Mouse (Mus musculus): ENCODE data around the gene Mier2.

The Mier2 gene

GRCm38 (mm10) chr10:79554330-79555237 lies at the start of gene Mier2:
Gene Mier2, minus strand, starts transcription at chr10:79555199.
- DNase-seq (ENCODE audit: low read depth), result peak; percentile 88

- DNase-seq (ENCODE audit: low read depth), result no peak
These were observed 42.9 kb upstream of the Mier2 start for GRCm38 (mm10) chr10:79597936-79598230.

- DNase-seq (ENCODE audit: low read depth), result no peak
These were observed 42.3 kb upstream of the Mier2 start for GRCm38 (mm10) chr10:79597051-79597935.

GRCm38 (mm10) chr10:79595590-79595929 lies 40.6 kb upstream of the Mier2 start:
- DNase-seq (ENCODE audit: low read depth), result no peak

GRCm38 (mm10) chr10:79594872-79595589 lies 40.0 kb upstream of the Mier2 start:
- DNase-seq (ENCODE audit: low read depth), result peak; percentile 59

GRCm38 (mm10) chr10:79594111-79594510 lies 39.1 kb upstream of the Mier2 start:
- no peak for DNase-seq (ENCODE audit: low read depth)

GRCm38 (mm10) chr10:79590702-79591101 lies 35.7 kb upstream of the Mier2 start:
- no peak for DNase-seq (ENCODE audit: low read depth)

- DNase-seq (ENCODE audit: low read depth), result no peak
These were observed 32.7 kb upstream of the Mier2 start for GRCm38 (mm10) chr10:79587752-79588126.

- DNase-seq (ENCODE audit: low read depth), result no peak
These were observed 32.2 kb upstream of the Mier2 start, which contains the start of gene Theg for GRCm38 (mm10) chr10:79587061-79587751. Gene Theg, minus strand, starts transcription at chr10:79587331.

- no peak for DNase-seq (ENCODE audit: low read depth)
These were observed 31.2 kb upstream of the Mier2 start for GRCm38 (mm10) chr10:79586243-79586642.

- DNase-seq (ENCODE audit: low read depth), result no peak
These were observed 30.7 kb upstream of the Mier2 start for GRCm38 (mm10) chr10:79585723-79586122.

- DNase-seq (ENCODE audit: low read depth), result no peak
These were observed 30.1 kb upstream of the Mier2 start for GRCm38 (mm10) chr10:79585136-79585535.

GRCm38 (mm10) chr10:79584426-79584825 lies 29.4 kb upstream of the Mier2 start:
- no peak for DNase-seq (ENCODE audit: low read depth)

GRCm38 (mm10) chr10:79584021-79584420 lies 29.0 kb upstream of the Mier2 start:
- no peak for DNase-seq (ENCODE audit: low read depth)

- no peak for DNase-seq (ENCODE audit: low read depth)
These were observed 26.5 kb upstream of the Mier2 start for GRCm38 (mm10) chr10:79581501-79581900.

GRCm38 (mm10) chr10:79580811-79581210 lies 25.8 kb upstream of the Mier2 start:
- DNase-seq (ENCODE audit: low read depth), result peak; percentile 26

GRCm38 (mm10) chr10:79580356-79580755 lies 25.4 kb upstream of the Mier2 start:
- DNase-seq (ENCODE audit: low read depth), result no peak

GRCm38 (mm10) chr10:79579781-79580180 lies 24.8 kb upstream of the Mier2 start:
- no peak for DNase-seq (ENCODE audit: low read depth)

GRCm38 (mm10) chr10:79578891-79579290 lies 23.9 kb upstream of the Mier2 start:
- DNase-seq (ENCODE audit: low read depth), result no peak

- no peak for DNase-seq (ENCODE audit: low read depth)
These were observed 23.3 kb upstream of the Mier2 start for GRCm38 (mm10) chr10:79578276-79578675.

GRCm38 (mm10) chr10:79577376-79577775 lies 22.4 kb upstream of the Mier2 start:
- DNase-seq (ENCODE audit: low read depth), result no peak

- no peak for DNase-seq (ENCODE audit: low read depth)
These were observed 20.8 kb upstream of the Mier2 start for GRCm38 (mm10) chr10:79575754-79576153.

All from naive thymus-derived CD4-positive, alpha-beta T cell, adult 2 months (primary cell).